Mouse (Mus musculus) spleen, adult 2 months (tissue): ENCODE measurements at regions not wholly inside any gene's neighbourhood (a gene's known extent, or its start where the extent isn't known, plus 50 kb on each side); places are given as distances from the start of the nearest gene placed in this dataset.

ENCODE experiments used
- CTCF ChIP-seq: fragments of 200-500 bp; IDR thresholded peaks from 2 replicates; pipeline ENCODE4 v1.5.1; 2011; ENCODE audit warnings: mild to moderate bottlenecking, inconsistent platforms; ENCODE audit not compliant: insufficient read depth, insufficient read length, insufficient replicate concordance; ENCODE audit errors: extremely low read depth
- POLR2A ChIP-seq: fragments of 200-500 bp; IDR thresholded peaks from 2 replicates; pipeline ENCODE4 v1.6.1; 2011; ENCODE audit warnings: low read depth, low read length, inconsistent platforms

DNA sequence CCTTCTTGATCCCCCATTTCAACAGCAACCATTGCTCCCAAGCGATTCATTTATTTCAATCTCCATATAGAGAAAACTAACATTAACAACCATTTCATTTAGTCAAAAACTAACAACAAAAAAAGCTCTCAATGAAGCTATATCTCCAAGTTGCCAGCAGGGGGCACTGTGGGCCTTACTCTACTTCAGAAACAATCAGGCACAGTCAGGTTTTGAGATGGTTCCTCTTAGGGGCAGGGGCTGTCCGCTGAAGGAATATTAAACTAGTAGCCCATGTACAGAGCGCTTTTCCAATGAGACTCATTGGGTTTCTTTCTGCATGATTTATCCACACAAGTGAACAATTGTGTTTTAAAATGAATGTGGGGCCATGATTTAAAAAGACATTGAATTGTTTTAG is 385.7 kb upstream of the Trpc7 start:
- no peak for TF ChIP-seq CTCF
- TF ChIP-seq POLR2A: no peak
